Mouse (Mus musculus) forebrain, embryonic 16.5 days (tissue): ENCODE measurements around the gene Lcmt2. TPM values are rescaled to one million over a fixed set of nuclear protein-coding genes. Genes with fewer than 3 reads are reported as not detected.
"Not testable (repeated sequence)": the region's sequence is repeated elsewhere in the genome, so short reads cannot be mapped to it uniquely, and the experiment has no call there.

Experiments used
- ATAC-seq: fragments of 200-750 bp; cut with Nextera tagmentation; 2 replicates; pipeline ENCODE4 v1.8.0; 2017; ENCODE audit warnings: mild to moderate bottlenecking, moderate library complexity
- H3K27ac ChIP-seq: fragments of 300-500 bp; sonication (generic); 2 replicates; pipeline ENCODE4 v1.5.1; 2014; ENCODE audit warnings: low read length, control low read depth
- H3K27me3 ChIP-seq: fragments of 300-500 bp; sonication (generic); replicated peaks from 2 replicates; pipeline ENCODE4 v1.6.1; 2014; ENCODE audit warnings: low read length; ENCODE audit not compliant: control insufficient read depth, insufficient read depth
- H3K36me3 ChIP-seq: fragments of 300-500 bp; sonication (generic); 2 replicates; pipeline ENCODE4 v1.6.1; 2014; ENCODE audit not compliant: control insufficient read depth, insufficient read depth
- H3K4me1 ChIP-seq: fragments of 300-500 bp; sonication (generic); replicated peaks from 2 replicates; pipeline ENCODE4 v1.6.1; 2014; ENCODE audit warnings: low read length; ENCODE audit not compliant: control insufficient read depth, insufficient read depth
- H3K4me2 ChIP-seq: fragments of 300-500 bp; sonication (generic); 2 replicates; pipeline ENCODE4 v1.6.1; 2014; ENCODE audit warnings: mild to moderate bottlenecking, low read length, control low read depth
- H3K4me3 ChIP-seq: fragments of 300-500 bp; sonication (generic); replicated peaks from 2 replicates; pipeline ENCODE4 v1.5.1; 2014; ENCODE audit warnings: mild to moderate bottlenecking, low read length, control low read depth
- H3K9ac ChIP-seq: fragments of 300-500 bp; sonication (generic); replicated peaks from 2 replicates; pipeline ENCODE4 v1.6.1; 2014; ENCODE audit warnings: low read depth, low read length, control low read depth
- H3K9me3 ChIP-seq: fragments of 300-500 bp; sonication (generic); 2 replicates; pipeline ENCODE4 v1.6.1; 2016; ENCODE audit warnings: low read length; ENCODE audit not compliant: control insufficient read depth
- whole genome bisulfite sequencing: fragments of 180-500 bp; shearing (Covaris S2); extraction: QIAGEN DNeasy Blood & Tissue Kit; methylation state at CpG from one replicate; pipeline ENCODE4 v1.1.7; 2014; 5-methylcytosine and 5-hydroxymethylcytosine counted together
- polyA plus RNA-seq: library from polyadenylated mRNA; unstranded; fragments of >200 nt; fragmentation: Nextera tagmentation; extraction: Ambion mirVana; gene quantifications from 2 replicates; pipeline ENCODE4 v1.2.1, GENCODE M21; 2015

Lcmt2 gene
- polyA plus RNA-seq, 1 experiment from 2014 or later, result 23.9 TPM

DNA sequence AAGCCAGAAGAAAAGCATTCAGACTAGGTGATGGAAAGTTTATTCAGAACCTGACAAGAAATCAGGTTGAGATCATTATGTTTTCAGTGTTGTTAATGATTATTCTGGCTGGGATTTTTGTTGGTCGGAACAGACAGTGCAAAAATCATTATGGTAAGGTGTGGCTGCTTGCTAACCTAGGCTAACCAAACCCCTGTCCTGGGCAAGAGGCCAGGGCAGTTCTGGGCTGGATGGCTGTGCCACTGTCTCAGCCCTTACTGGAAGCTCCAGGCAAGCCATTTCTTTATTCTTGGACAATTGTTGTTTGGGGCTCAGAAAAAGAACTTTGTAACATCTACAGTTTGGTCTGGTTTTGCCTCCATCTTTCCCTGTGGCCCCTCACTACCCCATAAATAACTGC is 12.9 kb downstream of the Lcmt2 start:
- Histone ChIP-seq H3K4me2 (no peak overlapping the region), H3K27ac (no peak overlapping the region), H3K9ac (no peak overlapping the region), H3K4me3 (no peak overlapping the region), H3K4me1 (no peaks in the 10 kb centered on the region), H3K27me3 (no peaks in the 10 kb centered on the region), H3K36me3 (no peaks in the 10 kb centered on the region), H3K9me3 (no peaks in the 10 kb centered on the region)
- ATAC-seq, result no peak
- 93% methylated on average over 1 of the region's 1 CpGs for WGBS

DNA sequence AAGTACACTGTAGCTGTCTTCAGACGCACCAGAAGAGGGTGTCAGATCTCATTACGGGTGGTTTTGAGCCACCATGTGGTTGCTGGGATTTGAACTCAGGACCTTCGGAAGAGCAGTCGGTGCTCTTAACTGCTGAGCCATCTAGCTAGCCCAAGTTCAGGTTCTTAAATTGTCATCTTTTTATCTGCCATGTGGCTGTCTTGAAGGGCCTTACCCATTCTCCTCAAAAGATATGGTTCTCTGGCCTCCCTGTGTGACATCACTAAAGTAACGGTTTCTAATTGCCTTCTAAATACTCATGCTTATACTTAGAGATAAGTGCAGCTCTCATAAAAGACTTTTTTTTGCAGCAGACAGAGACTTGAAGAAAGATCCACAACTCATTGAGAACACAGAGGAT is 14.2 kb downstream of the Lcmt2 start:
- not testable (repeated sequence) for H3K36me3 ChIP-seq, H3K9ac ChIP-seq, H3K9me3 ChIP-seq, H3K27ac ChIP-seq, H3K4me2 ChIP-seq, ATAC-seq, H3K4me1 ChIP-seq, H3K4me3 ChIP-seq, H3K27me3 ChIP-seq
- 92% methylated on average over 5 of the region's 5 CpGs for WGBS

DNA sequence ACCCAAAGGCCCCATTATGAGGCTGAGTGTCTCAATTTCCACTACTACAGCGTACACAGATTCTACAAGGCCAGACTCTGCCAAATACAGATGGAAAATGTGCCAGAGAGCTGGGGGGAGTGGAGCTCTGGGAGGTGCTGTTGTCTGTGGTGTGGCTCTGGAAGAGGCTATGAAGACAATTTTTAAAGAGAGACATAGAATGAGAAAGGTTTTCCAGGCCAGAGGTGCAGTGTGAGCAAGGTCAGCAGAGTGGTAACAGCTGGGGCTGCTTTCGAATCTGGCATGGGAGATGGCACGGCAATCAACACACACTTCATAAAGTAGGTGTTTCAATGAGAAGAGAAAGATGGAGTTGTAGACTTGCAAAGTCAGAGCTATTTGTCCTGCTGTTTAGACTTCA is 21.2 kb downstream of the Lcmt2 start:
- H3K9me3 ChIP-seq, result no peaks in the 10 kb centered on the region
- 90% methylated on average over 3 of the region's 3 CpGs for WGBS
- no peaks in the 10 kb centered on the region for H3K36me3 ChIP-seq
- H3K27ac ChIP-seq, result no peak overlapping the region
- no peak overlapping the region for H3K4me3 ChIP-seq
- no peaks in the 10 kb centered on the region for H3K27me3 ChIP-seq
- no peak overlapping the region for H3K4me2 ChIP-seq
- no peak for ATAC-seq
- no peaks in the 10 kb centered on the region for H3K4me1 ChIP-seq
- no peak overlapping the region for H3K9ac ChIP-seq

DNA sequence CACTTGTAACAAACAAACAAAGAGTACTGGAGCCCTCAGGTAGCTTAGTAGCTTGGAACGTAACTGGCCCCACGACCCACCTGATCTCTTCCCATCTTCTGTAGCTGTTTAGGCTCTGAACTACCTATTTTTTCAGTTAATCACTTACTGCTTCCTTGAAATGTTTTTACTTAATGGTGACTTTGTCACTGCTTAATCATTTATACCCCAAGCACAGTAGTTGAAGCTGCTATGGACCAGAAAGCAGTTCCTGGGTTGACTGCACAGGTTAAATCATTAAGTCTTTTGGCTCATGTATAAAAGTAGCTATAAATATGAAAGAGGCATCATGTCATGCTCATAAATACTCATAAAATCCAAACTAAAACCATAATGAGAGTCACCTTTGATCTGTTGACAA is 25.0 kb downstream of the Lcmt2 start:
- Histone ChIP-seq H3K4me2 (no peak overlapping the region), H3K9ac (no peak overlapping the region), H3K9me3 (no peaks in the 10 kb centered on the region), H3K36me3 (no peaks in the 10 kb centered on the region), H3K4me1 (no peaks in the 10 kb centered on the region), H3K27ac (no peak overlapping the region), H3K27me3 (no peaks in the 10 kb centered on the region), H3K4me3 (no peak overlapping the region)
- 86% methylated on average over 2 of the region's 2 CpGs for WGBS
- no peak for ATAC-seq

DNA sequence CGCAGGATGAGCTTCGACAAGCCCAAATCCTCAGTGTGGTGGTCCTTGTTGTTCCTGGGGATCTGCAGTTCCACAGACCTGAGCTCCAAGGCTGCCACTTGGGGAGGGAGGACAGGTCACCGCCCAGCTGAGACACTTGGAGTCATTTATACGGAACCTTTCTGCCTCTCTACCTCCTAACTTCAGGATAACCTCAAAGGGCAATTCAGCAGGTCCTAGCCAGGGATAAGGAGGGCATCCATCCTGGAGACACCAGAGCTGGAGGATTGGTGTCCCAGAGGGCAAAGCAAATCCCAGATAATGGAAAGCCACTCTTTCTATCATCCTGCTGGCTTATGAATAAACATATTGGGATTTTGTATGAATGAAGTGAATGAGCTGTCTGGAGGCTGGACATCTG is 30.8 kb downstream of the Lcmt2 start, which contains the start of gene Tgm7:
TSS of gene Tgm7 (minus strand) at position 101 of the 400 bp plus-strand sequence.
- H3K36me3 ChIP-seq, result no peaks in the 10 kb centered on the region
- no peaks in the 10 kb centered on the region for H3K4me1 ChIP-seq
- 91% methylated on average over 4 of the region's 4 CpGs for WGBS
- no peak within 1 kb of the TSS for H3K4me2 ChIP-seq
- no peaks in the 10 kb centered on the region for H3K9me3 ChIP-seq
- ATAC-seq, result no peak
- H3K4me3 ChIP-seq, result no peak within 1 kb of the TSS
- H3K9ac ChIP-seq, result no peak within 1 kb of the TSS
- no peaks in the 10 kb centered on the region for H3K27me3 ChIP-seq
- no peak within 1 kb of the TSS for H3K27ac ChIP-seq

DNA sequence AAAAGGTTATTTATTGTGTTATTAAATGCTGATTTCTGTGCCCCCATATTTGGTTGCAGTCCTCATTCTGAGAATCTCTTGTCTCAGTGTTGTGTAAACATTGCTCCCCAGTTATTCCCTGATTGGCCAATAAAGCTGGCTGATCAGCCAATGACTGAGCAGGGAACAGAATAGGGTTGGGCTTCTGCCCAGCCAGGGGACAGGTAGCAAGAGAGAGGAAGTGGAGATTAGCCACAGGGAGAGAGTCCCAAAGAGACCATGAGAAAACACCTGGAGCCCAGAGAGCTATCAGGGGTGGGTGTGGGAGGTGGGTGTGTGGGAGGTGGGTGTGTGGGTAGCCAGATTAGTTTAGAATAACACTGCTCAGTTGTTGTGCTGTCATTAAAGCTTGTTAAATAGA is 34.5 kb downstream of the Lcmt2 start:
- Histone ChIP-seq H3K36me3 (no peaks in the 10 kb centered on the region), H3K4me1 (no peaks in the 10 kb centered on the region)
- ATAC-seq, result no peak

DNA sequence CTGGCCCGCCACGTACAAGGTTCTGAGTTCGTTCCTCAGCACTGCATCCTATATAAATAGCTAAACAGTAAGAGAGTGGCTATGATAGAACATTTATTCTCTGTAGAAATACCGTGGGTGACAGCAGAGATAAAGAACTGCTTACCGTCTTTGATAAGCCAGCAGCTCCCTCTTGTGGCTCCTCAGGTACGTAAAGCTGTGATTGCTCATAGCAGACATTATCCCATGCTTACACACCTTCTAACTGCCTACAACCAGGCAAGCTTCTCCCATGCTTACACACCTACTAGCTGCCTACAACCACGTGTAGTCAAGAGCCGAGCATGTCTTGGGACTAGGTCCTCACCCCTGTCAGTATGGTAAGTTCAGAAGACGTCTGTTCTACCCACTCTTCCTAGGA is 38.4 kb downstream of the Lcmt2 start:
- H3K27ac ChIP-seq, result no peak overlapping the region
- no peaks in the 10 kb centered on the region for H3K9me3 ChIP-seq
- no peak overlapping the region for H3K4me2 ChIP-seq
- 26% methylated on average over 9 of the region's 9 CpGs for WGBS
- no peaks in the 10 kb centered on the region for H3K27me3 ChIP-seq
- H3K4me1 ChIP-seq, result no peaks in the 10 kb centered on the region
- H3K36me3 ChIP-seq, result no peaks in the 10 kb centered on the region
- ATAC-seq, result peak; percentile 63
- no peak overlapping the region for H3K4me3 ChIP-seq
- no peak overlapping the region for H3K9ac ChIP-seq

More for the DNA sequence above, 34.5 kb downstream of the Lcmt2 start:
- Histone ChIP-seq H3K4me3 (no peak overlapping the region), H3K9me3 (no peaks in the 10 kb centered on the region), H3K27me3 (no peaks in the 10 kb centered on the region), H3K9ac (no peak overlapping the region), H3K4me2 (no peak overlapping the region), H3K27ac (no peak overlapping the region)

DNA sequence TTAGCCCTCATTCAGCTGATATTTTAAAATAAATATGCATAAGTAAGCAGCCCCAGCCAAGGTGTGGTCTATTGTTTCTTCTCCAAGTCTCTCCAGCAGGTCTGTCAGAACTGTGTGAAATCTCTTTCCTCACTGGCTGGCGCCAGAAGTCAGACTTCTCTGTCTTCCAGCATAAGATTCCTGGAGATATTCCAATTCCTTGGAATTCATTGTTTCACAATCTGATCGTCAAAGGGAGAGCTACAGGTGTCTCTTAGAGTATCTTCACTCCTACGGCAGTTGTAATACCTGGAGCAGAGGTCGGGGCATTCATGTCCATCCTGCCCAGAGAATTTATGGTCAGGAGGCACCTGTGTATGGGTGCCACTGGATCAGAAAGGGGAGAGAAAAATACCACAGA is 50.7 kb downstream of the Lcmt2 start:
- H3K4me2 ChIP-seq, result no peak overlapping the region
- WGBS, result 76% methylated on average over 4 of the region's 4 CpGs

DNA sequence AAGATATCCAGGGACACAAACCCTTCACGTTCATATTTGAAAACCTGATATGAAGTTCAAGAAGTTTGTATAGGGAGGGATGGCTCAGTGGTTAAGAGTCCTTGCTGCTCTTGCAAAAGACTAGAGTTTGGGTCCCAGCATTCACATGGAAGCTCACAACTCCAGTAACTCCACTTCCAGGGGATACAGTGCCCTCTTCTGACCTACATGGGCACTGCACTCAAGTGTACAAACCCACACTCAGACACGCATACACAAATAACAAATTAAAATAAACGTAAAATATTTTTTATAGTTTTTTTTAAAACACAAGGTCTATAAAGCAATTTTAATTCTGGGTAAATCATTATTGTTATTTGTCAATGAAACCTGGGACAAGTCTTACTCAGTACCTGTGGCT is 51.9 kb downstream of the Lcmt2 start:
- Histone ChIP-seq H3K27me3 (no peaks in the 10 kb centered on the region), H3K27ac (no peak overlapping the region), H3K9ac (no peak overlapping the region), H3K4me3 (no peak overlapping the region), H3K36me3 (no peaks in the 10 kb centered on the region), H3K4me1 (no peaks in the 10 kb centered on the region), H3K4me2 (no peak overlapping the region), H3K9me3 (no peaks in the 10 kb centered on the region)
- ATAC-seq, result no peak
- WGBS, result 91% methylated on average over 3 of the region's 3 CpGs

More for the DNA sequence above, 50.7 kb downstream of the Lcmt2 start:
- H3K27ac ChIP-seq, result no peak overlapping the region
- H3K4me3 ChIP-seq, result no peak overlapping the region
- H3K9ac ChIP-seq, result no peak overlapping the region
- no peaks in the 10 kb centered on the region for H3K9me3 ChIP-seq
- H3K27me3 ChIP-seq, result no peaks in the 10 kb centered on the region
- H3K4me1 ChIP-seq, result no peaks in the 10 kb centered on the region
- no peaks in the 10 kb centered on the region for H3K36me3 ChIP-seq
- no peak for ATAC-seq

DNA sequence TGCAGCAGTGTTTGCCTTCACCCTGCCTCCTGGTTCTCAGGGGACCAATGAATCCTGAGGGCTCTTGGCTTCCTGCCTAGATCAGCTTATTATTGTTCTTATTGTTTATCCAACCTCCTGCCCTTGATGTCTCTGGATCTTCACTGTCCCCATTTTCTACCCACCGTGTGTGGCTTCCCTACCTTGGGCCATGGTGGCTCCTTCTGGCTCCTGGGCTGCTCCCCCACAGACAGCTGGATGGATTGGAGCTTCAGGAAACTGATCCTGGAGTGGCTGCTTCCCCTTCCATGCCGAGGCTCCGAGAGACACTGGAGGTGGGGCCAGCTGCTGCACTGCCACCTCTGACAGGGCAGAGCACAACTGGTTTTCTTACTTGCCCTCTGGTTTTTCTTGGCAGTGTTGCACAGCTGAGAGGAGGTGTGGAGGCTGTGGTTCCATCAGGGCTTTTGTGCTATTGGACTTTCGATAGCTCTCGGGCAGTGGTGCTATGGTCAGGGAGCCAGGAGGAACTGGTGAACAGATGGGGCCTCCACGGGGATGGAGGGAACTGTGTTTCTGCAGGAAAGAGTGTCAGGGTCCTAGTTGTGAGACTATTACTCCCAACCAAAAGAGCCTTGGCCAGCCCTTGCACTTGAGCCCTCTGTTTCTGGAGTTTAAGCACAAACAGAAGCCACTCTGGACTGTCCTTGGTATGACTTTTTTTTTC is 54.8 kb downstream of the Lcmt2 start, which contains the start of gene Tgm5:
TSS of gene Tgm5 (minus strand) at position 362 of the 706 bp plus-strand sequence.
- 60% methylated on average over 6 of the region's 6 CpGs for WGBS
- Histone ChIP-seq H3K4me1 (no peaks in the 10 kb centered on the region), H3K27ac (no peak within 1 kb of the TSS), H3K27me3 (no peaks in the 10 kb centered on the region), H3K9ac (no peak within 1 kb of the TSS), H3K4me3 (no peak within 1 kb of the TSS), H3K9me3 (no peaks in the 10 kb centered on the region), H3K36me3 (no peaks in the 10 kb centered on the region), H3K4me2 (no peak within 1 kb of the TSS)
- no peak for ATAC-seq
